Mouse (Mus musculus) heart, adult 11 months (tissue): ENCODE measurements around the gene Rab3c.
A peak's percentile ranks its signal among the peaks of the same experiment; 100 is the strongest.

Experiments
- DNase-seq: peaks from one replicate; pipeline ENCODE4 v3.0.0; 2022

Gene Rab3c

GRCm38 (mm10) chr13:110184963-110185685 is 95.7 kb downstream of the Rab3c start:
- DNase-seq: no peak

GRCm38 (mm10) chr13:110175651-110176050 is 105.1 kb downstream of the Rab3c start:
- DNase-seq: peak; percentile 5

GRCm38 (mm10) chr13:110169669-110170068 is 111.1 kb downstream of the Rab3c start:
- DNase-seq: no peak

GRCm38 (mm10) chr13:110169152-110169551 is 111.6 kb downstream of the Rab3c start:
- no peak for DNase-seq

- no peak for DNase-seq
Observed at GRCm38 (mm10) chr13:110168570-110168969, 112.2 kb downstream of the Rab3c start.

GRCm38 (mm10) chr13:110166622-110167330 is 114.0 kb downstream of the Rab3c start:
- no peak for DNase-seq

GRCm38 (mm10) chr13:110159980-110160379 is 120.8 kb downstream of the Rab3c start:
- DNase-seq: no peak

GRCm38 (mm10) chr13:110158588-110159519 is 121.9 kb downstream of the Rab3c start:
- no peak for DNase-seq

GRCm38 (mm10) chr13:110145545-110145944 is 135.3 kb downstream of the Rab3c start:
- DNase-seq: peak; percentile 48

GRCm38 (mm10) chr13:110145019-110145418 is 135.8 kb downstream of the Rab3c start:
- DNase-seq: no peak

GRCm38 (mm10) chr13:110139339-110139738 is 141.5 kb downstream of the Rab3c start:
- DNase-seq: no peak

- no peak for DNase-seq
Observed at GRCm38 (mm10) chr13:110138644-110139043, 142.2 kb downstream of the Rab3c start.

- DNase-seq: peak; percentile 73
Observed at GRCm38 (mm10) chr13:110127613-110128258, 153.1 kb downstream of the Rab3c start.

GRCm38 (mm10) chr13:110122825-110123224 is 158.0 kb downstream of the Rab3c start:
- peak; percentile 19 for DNase-seq

- DNase-seq: no peak
Observed at GRCm38 (mm10) chr13:110116892-110117291, 163.9 kb downstream of the Rab3c start.

- no peak for DNase-seq
Observed at GRCm38 (mm10) chr13:110116316-110116715, 164.5 kb downstream of the Rab3c start.

- DNase-seq: no peak
Observed at GRCm38 (mm10) chr13:110114870-110115645, 165.7 kb downstream of the Rab3c start.

- no peak for DNase-seq
Observed at GRCm38 (mm10) chr13:110113711-110114110, 167.1 kb downstream of the Rab3c start.

GRCm38 (mm10) chr13:110097424-110098050 is 183.3 kb downstream of the Rab3c start:
- DNase-seq: no peak

- no peak for DNase-seq
Observed at GRCm38 (mm10) chr13:110094998-110095397, 185.8 kb downstream of the Rab3c start.
